Mouse (Mus musculus): ENCODE measurements around the gene Nol3.
A peak's percentile ranks its signal among the peaks of the same experiment; 100 is the strongest.
"Not testable (repeated sequence)": the region's sequence is repeated elsewhere in the genome, so short reads cannot be mapped to it uniquely, and the experiment has no call there.

Nol3 gene

GRCm38 (mm10) chr8:105275840-105276239 is at the start of gene Nol3:
Gene Nol3 (plus strand): TSS chr8:105276140.
- no peak for DNase-seq

GRCm38 (mm10) chr8:105231503-105232320 is 44.2 kb upstream of the Nol3 start:
- no peak for DNase-seq

- not testable (repeated sequence) for DNase-seq
Observed at GRCm38 (mm10) chr8:105232321-105232693, 43.6 kb upstream of the Nol3 start.

- DNase-seq: no peak
Observed at GRCm38 (mm10) chr8:105233126-105233935, 42.6 kb upstream of the Nol3 start.

GRCm38 (mm10) chr8:105235206-105235605 is 40.7 kb upstream of the Nol3 start:
- no peak for DNase-seq

- no peak for DNase-seq
Observed at GRCm38 (mm10) chr8:105237442-105238142, 38.3 kb upstream of the Nol3 start.

GRCm38 (mm10) chr8:105241016-105241415 is 34.9 kb upstream of the Nol3 start:
- no peak for DNase-seq

- DNase-seq: no peak
Observed at GRCm38 (mm10) chr8:105251954-105252353, 24.0 kb upstream of the Nol3 start.

GRCm38 (mm10) chr8:105252680-105253537 is 23.0 kb upstream of the Nol3 start:
- DNase-seq: no peak

GRCm38 (mm10) chr8:105253766-105254151 is 22.2 kb upstream of the Nol3 start:
- no peak for DNase-seq

GRCm38 (mm10) chr8:105254152-105254965 is 21.6 kb upstream of the Nol3 start:
- DNase-seq: peak; percentile 91 to 95

GRCm38 (mm10) chr8:105254966-105255350 is 21.0 kb upstream of the Nol3 start, which contains the start of gene B3gnt9:
Gene B3gnt9 (minus strand): TSS chr8:105255153.
- DNase-seq: peak in 1 of 2 experiments; percentile 32

- DNase-seq: no peak
Observed at GRCm38 (mm10) chr8:105257318-105258114, 18.4 kb upstream of the Nol3 start.

GRCm38 (mm10) chr8:105258911-105259720 is 16.8 kb upstream of the Nol3 start:
- DNase-seq: peak; percentile 41 to 47

GRCm38 (mm10) chr8:105259721-105260320 is 16.1 kb upstream of the Nol3 start:
- peak; percentile 79 to 85 for DNase-seq

GRCm38 (mm10) chr8:105260371-105261099 is 15.4 kb upstream of the Nol3 start:
- no peak for DNase-seq

GRCm38 (mm10) chr8:105261326-105261980 is 14.5 kb upstream of the Nol3 start:
- no peak for DNase-seq
